Mouse (Mus musculus) cerebellum, adult 2 months (tissue): ENCODE results near the gene 9130213A22Rik. TPM values are rescaled to one million over a fixed set of nuclear protein-coding genes. Genes with fewer than 3 reads are reported as not detected.

ENCODE experiments used
- DNase-seq, 2 experiments: peaks; one replicate each; pipeline ENCODE4 v3.0.0; 2021
- H3K27ac ChIP-seq: fragments of 200-500 bp; 2 replicates; pipeline ENCODE4 v1.5.1; 2012; ENCODE audit warnings: low read length, control low read depth, inconsistent platforms; ENCODE audit not compliant: insufficient read depth
- H3K27me3 ChIP-seq: fragments of 200-500 bp; 2 replicates; pipeline ENCODE4 v1.6.1; 2012; ENCODE audit warnings: inconsistent platforms, mild to moderate bottlenecking, low read length, moderate library complexity; ENCODE audit not compliant: control insufficient read depth, insufficient read depth
- H3K4me1 ChIP-seq: fragments of 200-500 bp; 2 replicates; pipeline ENCODE4 v1.6.1; 2011; ENCODE audit warnings: low read length; ENCODE audit not compliant: control insufficient read depth, insufficient read depth
- H3K4me3 ChIP-seq: fragments of 200-500 bp; replicated peaks from 2 replicates; pipeline ENCODE3; 2011; ENCODE audit warnings: mild to moderate bottlenecking, low read depth, low read length, control low read depth; ENCODE audit not compliant: insufficient read depth
- CTCF ChIP-seq: fragments of 200-500 bp; IDR thresholded peaks from 2 replicates; pipeline ENCODE4 v1.5.1; 2011; ENCODE audit warnings: low read depth, mild to moderate bottlenecking, control low read depth, low read length, moderate library complexity, borderline replicate concordance; ENCODE audit not compliant: insufficient read depth
- POLR2A ChIP-seq: fragments of 200-500 bp; IDR thresholded peaks from 2 replicates; pipeline ENCODE4 v1.6.1; 2011; ENCODE audit warnings: low read length, control low read depth, borderline replicate concordance; ENCODE audit not compliant: insufficient read depth
- WGBS: fragments of 180-500 bp; shearing (Covaris S2); methylation state at CpG from one replicate; pipeline ENCODE4 v1.1.7; 2018; 5-methylcytosine and 5-hydroxymethylcytosine counted together
- polyA plus RNA-seq: library from polyadenylated mRNA; depleted of rRNA; stranded (reverse); fragments of >200 nt; gene quantifications from 2 replicates; pipeline ENCODE4 v1.2.3, GENCODE M21; 2012

9130213A22Rik gene
- polyA plus RNA-seq, 1 experiment: 1.3 TPM

DNA sequence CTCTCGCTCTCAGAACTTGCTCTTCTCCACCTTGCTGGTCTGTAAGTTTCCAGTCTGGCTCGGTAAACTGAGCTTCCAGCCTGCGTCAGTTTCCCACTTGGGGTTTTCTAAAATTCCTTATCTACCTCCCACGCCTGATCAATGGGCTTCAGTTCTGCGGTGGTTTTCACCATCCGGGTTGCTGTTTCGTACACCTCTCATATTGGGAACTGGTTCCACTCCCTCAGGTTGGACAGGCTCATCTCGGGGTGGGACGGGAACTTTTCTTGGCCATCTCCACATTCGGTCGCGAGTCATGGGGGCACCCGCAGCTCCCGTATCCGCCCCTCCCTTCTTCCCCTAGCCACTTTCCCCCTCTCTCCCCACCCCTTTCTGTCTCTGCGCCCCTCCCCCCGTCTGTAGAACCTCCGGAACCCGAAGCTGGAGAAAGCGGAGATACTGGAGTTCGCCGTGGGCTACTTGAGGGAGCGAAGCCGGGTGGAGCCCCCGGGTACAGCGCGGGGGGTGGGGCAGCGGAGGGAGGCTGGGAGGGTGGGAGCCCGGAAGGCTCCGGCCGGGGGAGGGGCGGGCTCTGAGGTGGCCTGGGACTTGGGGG, 551 bp downstream of the 9130213A22Rik start:
- DNase-seq: peak; percentile 36 to 53
- peak overlapping the region; percentile 84 for H3K4me3 ChIP-seq
- H3K27ac ChIP-seq: no peak overlapping the region
- no peak for TF ChIP-seq POLR2A
- TF ChIP-seq CTCF: no peak
- no peaks in the 10 kb centered on the region for H3K4me1 ChIP-seq
- WGBS: under 1% methylated on average over 25 of the region's 32 CpGs
- no peaks in the 10 kb centered on the region for H3K27me3 ChIP-seq

- Histone ChIP-seq H3K4me3 (peak overlapping the region; percentile 84), H3K27me3 (no peaks in the 10 kb centered on the region), H3K4me1 (no peaks in the 10 kb centered on the region), H3K27ac (no peak overlapping the region)
- TF ChIP-seq CTCF: no peak
- 9% methylated on average over 33 of the region's 33 CpGs for WGBS
- peak; percentile 39 to 59 for DNase-seq
These were observed 1.2 kb downstream of the 9130213A22Rik start for GRCm38 (mm10) chr11:69121001-69121740.

GRCm38 (mm10) chr11:69120221-69121000, 2.0 kb downstream of the 9130213A22Rik start, which contains the start of gene Hes7:
Gene Hes7 (plus strand): TSS chr11:69120404.
- peak within 1 kb of the TSS; percentile 84 for H3K4me3 ChIP-seq
- WGBS: 32% methylated on average over 27 of the region's 27 CpGs
- TF ChIP-seq CTCF: no peak
- TF ChIP-seq POLR2A: no peak
- no peaks in the 10 kb centered on the region for H3K27me3 ChIP-seq
- no peak within 1 kb of the TSS for H3K27ac ChIP-seq
- no peaks in the 10 kb centered on the region for H3K4me1 ChIP-seq
- peak; percentile 26 to 30 for DNase-seq

DNA sequence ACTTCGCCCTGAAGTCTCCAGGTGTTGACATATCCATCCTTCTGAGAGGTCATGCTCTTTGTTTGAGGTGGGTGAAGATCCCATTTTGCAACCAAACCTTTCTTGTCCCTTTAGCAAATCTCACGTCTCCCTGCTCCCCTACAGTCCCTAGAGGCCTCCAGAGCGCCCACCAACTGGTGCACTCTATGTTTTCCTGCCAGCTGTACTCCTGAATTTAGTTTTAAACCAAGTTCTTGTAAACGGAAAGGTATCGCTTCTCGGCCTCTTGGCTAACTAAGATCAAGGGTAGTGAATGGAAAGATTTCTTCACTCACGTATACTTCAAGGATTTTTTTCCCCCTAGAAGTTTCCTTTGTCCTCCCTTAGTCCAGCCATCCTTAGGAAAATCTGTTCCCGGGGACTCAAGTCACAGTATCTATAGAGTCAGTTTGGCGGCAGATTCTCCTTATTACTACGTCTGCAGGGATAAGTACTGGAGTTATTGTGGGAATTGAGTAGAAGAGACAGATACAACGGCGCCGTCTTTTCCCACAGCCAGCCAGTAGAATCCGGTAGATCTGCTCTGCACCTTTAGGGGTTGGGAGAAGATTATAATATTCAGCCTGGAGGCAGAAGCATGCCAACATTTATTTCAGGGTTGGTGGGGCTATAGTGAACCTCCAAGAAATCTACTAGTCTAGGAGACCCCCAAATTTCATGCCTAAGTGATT, 2.8 kb downstream of the 9130213A22Rik start:
- DNase-seq: no peak
- Histone ChIP-seq H3K4me3 (no peak overlapping the region), H3K27ac (no peak overlapping the region), H3K4me1 (no peaks in the 10 kb centered on the region), H3K27me3 (no peaks in the 10 kb centered on the region)
- no peak for TF ChIP-seq POLR2A
- no peak for TF ChIP-seq CTCF
- 72% methylated on average over 14 of the region's 14 CpGs for WGBS

GRCm38 (mm10) chr11:69118765-69119164, 3.6 kb downstream of the 9130213A22Rik start:
- Histone ChIP-seq H3K4me3 (peak overlapping the region; percentile 86), H3K27ac (no peak overlapping the region), H3K4me1 (no peaks in the 10 kb centered on the region), H3K27me3 (no peaks in the 10 kb centered on the region)
- no peak for TF ChIP-seq POLR2A
- TF ChIP-seq CTCF: no peak
- DNase-seq: peak; percentile 88
- 2% methylated on average over 15 of the region's 15 CpGs for WGBS

DNA sequence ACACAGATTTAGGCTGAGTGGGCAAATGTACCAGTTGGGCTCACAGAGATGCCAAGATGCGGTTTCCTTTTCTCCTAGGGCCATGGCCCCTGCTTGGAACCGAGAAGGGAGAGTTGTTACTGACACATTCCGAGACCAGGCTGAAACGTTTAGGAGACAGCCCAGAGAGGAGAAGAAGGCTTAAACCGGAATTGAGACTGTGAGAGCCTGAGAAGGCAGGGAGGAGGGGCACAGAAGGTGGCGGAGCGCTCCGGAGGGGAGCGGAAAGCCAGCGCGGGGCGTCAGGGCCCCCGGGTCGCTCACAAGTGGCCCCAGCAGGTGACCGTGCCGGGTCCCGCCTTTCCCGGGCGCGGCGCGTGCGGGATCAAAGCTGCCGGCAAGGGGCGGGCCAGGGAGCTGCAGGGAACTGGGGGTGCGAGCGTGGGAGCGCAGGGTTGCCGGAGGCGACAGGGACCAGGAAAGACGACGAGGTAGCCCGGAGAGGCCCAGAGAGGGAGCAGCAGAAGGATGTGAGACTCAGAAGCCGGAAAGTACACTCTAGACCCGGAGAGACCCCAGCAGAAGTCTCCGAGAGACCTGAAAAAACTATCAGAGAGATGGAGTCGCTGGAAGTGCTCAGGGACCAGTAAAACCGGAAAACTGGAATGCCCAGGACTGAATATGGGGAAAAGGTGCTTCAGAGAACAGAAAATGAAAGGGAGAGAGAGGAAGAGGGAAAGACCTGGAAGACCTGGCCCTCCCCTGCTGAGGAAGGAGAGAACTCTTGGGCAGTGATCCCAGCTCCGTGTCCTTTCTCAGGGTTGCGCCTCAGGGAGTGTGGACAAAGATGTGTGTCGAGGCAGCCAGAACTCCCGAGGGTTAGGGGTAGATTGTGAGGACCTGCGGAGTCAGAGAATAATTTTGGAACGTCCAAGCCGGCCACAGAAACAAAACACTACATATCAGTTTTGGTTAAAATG, 4.4 kb downstream of the 9130213A22Rik start:
- no peak for TF ChIP-seq CTCF
- TF ChIP-seq POLR2A: no peak
- DNase-seq: peak; percentile 74 to 79

More for the DNA sequence above, 4.4 kb downstream of the 9130213A22Rik start:
- Histone ChIP-seq H3K27ac (peak overlapping the region; percentile 83), H3K4me3 (peak overlapping the region; percentile 86), H3K27me3 (no peaks in the 10 kb centered on the region), H3K4me1 (no peaks in the 10 kb centered on the region)
- under 1% methylated on average over 45 of the region's 45 CpGs for WGBS
